Mouse (Mus musculus) 3T3-L1 (cell line): Measurements from ENCODE around the gene Nbea.
A peak's percentile ranks its signal among the peaks of the same experiment; 100 is the strongest.
"Not testable (repeated sequence)": the region's sequence is repeated elsewhere in the genome, so short reads cannot be mapped to it uniquely, and the experiment has no call there.

Experiments used
- DNase-seq: peaks from one replicate; pipeline ENCODE4 v3.0.0-alpha.2; 2015; ENCODE audit warnings: low read depth, low spot score

The Nbea gene

DNA sequence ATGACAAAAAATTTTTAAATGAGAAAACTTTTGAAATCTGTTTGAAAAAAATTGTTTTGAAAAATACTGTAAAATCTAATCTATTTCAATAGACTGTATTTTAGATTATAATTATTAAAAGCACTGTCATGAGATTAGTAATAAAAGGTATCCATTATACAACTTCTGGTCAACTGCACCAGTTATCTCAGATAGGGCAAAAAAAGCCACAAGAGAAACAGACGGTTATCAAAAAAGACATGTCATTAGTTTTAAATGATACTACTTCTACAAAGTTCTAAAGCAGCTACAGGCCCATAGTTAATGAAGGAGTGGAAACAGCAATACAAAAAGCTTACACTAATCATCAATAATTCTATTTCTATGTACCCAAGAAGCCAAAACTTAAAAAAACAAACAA lies 144.0 kb downstream of the Nbea start:
- DNase-seq: no peak

DNA sequence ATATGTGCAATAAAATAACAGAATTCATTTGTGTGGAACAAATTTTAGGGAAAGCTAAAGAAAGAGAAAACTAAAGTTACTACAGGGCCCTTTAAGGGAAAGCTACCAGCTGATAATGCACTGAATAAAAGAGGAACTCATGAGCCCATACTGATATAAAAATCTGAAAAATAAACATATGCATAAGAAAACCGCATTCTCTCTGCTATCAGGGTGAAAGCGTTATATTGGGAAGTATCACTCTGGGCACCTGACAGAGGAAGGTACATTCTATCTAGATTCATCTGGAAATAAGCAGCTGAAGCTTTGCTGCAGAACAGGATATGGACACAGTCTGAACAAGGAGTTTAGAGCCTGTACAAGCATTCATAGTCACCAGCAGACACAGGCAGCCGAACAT lies 148.9 kb downstream of the Nbea start:
- DNase-seq: no peak

DNA sequence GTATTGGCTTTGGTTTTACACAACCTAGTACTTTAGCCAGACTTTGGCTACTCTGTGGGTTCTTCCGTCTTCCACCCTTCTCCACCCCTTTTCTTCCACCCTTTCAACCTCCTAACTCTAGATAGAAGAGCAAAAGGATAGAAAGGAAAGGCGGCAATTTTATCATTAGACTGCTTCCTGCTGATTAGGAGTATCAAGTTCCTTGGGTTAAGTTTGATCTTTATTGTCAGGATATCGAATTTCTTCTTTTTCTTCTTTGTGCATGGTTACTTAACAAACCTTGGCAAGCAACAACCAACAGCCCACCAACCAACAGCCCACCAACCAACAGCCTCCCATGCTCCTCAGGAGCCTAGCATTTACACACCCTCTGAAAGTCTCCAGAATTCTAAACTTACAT lies 165.0 kb downstream of the Nbea start:
- no peak for DNase-seq

DNA sequence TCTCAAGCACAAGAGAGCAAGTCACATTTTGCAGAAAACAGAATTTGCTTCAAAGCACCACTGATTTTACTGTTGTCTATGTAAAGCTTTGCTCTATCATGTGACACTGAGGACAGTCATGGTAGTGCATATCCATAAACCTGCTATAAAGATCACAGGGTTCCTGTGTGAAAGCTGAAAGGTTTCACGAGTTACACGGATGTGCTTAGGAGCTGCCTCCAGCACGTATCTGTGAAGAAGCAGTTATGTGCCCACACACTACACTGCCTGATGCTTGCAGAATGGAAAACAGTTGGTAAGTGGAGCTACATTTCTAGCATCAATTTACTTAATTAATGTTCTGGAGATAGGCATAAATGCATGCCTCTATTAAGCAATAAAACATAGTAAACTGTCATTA lies 172.4 kb downstream of the Nbea start:
- no peak for DNase-seq

DNA sequence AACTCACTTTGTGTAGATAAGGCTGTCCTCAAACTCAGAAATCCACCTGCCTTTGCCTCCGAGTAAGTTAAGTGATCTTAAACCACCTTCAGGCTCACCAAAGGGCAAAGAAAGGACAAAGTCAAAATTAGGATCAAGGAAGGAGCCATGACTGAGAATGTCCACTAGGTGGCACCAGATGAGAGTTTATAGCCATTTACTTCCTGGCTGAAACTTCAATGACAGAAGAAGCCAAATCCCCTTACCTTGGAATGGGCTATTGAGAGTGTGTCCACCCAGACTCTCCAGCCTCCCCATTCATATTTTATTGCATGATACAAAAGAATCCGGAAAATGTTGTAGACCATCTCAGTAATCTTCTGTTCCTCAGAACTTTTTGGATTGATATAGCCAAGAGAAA lies 175.5 kb downstream of the Nbea start:
- DNase-seq: peak; percentile 80

DNA sequence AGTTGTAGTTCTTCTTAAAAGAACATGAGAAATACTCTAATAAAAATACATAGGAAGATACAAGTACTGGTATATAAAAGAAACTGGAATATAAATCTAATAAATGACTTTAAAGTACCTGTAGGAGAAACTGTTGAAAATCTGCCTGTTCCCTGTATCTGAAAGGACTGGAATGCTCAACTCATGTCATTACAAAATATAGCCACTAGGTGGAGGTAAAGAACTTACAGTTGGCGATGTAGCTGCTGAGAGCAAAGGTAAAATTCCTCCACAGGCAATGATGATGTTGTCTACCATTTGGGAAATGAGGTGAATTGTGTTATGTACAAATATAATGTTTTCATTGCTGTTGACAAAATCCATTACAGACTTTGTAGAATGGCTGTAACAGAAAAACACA lies 183.2 kb downstream of the Nbea start:
- DNase-seq: peak; percentile 85

DNA sequence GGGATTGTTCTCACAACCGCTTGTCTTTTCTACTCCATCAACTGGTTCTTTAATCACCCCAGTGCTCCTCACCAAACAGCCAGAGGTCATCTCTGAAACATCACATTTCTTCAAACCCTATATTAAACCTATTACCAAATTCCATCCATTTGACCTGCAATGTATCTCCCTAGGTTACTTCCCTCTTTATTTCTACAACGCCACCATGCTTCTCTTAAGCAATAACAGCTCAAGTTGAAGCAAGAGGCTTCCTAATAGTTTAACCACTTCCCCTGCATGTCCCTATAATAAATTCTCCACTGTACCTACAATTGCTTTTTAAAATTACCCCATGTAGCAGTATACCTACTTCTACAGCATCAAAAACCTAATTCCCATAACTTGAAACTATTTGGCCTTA lies 205.1 kb downstream of the Nbea start:
- no peak for DNase-seq

DNA sequence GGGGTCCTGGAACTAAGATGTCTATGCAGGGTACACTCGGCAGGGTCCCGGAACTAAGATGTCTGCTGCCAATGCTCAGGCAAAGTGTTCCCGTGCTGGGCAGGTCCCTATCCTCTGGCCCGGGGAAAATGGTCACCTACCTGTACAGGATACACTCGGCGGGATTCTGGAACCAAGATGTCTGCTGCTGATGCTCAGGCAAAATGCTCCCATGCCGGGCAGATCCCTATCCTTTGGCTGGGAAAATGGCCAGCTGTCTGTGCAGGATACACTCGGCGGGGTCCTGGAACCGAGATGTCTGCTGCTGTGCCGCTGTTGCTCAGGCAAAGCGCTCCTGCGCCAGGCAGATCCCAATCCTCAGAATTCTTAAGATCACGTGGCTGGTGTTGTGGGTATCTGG lies 206.5 kb downstream of the Nbea start:
- not testable (repeated sequence) for DNase-seq

DNA sequence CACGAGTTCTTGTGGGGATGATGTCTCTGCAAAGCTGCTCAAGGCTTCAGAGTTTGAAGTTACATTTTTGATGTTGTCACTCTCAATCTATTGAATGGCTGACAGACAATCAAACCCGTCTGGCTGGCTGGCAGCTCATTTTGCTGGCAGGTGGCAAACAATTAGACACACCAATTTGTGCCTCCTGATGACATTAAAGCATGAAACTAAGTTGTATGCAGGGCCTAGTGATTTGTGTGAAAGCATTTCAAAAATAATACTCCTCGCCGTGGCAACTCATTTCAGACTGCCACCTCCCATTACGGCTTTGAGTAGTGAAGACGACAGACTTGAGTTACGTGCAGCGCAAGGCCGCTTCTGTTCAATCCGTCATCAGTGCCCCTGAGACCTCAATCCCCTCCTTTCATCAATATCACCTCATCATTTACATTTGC lies 217.8 kb downstream of the Nbea start:
- DNase-seq: no peak

DNA sequence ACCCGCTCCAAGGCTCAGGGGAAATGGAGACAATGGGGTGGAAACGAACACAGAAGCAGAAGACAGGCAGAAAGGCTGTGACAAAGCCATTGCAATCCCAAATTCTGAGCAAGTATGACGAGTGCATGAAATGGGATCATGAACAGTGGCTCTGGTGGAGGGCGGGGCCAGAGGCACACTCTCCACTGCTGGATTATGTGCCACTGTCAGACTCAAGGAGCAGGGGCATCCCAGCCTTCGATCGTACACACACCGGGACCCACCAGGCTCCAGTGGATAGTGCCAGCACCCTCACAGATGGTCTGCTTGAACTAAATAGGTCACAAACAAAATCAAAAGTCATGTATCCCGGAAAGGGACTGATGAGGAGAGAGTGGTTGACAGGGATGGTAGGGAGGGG lies 220.5 kb downstream of the Nbea start:
- DNase-seq: no peak

DNA sequence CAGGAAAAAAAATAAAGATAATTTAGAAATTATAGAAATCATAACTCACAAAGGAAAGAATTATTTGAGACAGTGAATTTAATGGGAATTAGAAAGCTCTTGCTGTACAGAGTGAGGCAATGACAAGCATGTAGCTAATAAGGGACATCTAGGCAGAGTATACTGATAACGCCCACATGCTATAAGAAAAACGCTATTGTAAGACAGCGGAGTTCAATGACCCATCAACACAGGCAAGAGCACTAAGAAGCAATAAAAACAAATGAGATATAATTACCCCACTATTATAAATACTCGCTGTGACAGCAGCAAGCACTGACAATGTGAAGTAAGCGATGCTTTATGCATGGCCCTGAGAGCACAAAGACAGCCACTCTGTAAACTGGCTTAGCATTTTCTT lies 233.5 kb downstream of the Nbea start:
- DNase-seq: no peak

DNA sequence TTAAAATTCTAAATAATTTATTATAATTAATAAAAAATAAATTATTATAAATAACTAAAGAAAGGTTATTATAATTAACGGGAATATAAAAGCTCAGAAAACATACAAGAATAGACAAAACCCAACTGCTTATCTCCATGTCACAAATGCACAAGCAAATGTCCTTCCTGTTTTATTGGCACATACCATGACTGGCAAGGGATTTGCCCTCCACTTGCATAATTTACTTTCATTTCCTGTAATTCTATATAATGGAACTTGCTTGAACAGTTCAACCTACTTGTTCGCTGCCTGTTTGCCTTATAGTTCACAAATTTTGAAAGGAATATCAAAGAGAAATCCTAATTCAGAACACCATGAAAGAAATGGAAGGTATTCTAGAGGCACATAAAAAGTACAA lies 234.4 kb downstream of the Nbea start:
- DNase-seq: no peak

DNA sequence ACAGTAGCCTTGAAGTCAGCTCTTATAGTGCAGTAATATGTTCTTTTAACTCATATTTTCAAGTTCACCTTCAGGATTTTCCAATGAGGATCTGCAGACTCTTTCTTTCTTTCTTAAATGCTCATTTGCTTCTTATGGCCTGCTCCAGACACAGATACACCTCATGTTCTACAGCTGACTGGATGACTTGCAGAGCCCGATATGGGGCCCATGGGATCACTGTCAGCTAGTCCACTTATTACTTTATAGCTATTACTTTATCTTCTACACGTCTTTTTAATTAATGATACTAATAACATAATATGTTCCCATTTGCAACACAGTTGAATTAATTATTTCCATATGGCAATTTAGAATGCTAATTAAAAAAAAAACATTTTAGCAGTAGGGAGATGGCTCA lies 256.2 kb downstream of the Nbea start:
- no peak for DNase-seq

DNA sequence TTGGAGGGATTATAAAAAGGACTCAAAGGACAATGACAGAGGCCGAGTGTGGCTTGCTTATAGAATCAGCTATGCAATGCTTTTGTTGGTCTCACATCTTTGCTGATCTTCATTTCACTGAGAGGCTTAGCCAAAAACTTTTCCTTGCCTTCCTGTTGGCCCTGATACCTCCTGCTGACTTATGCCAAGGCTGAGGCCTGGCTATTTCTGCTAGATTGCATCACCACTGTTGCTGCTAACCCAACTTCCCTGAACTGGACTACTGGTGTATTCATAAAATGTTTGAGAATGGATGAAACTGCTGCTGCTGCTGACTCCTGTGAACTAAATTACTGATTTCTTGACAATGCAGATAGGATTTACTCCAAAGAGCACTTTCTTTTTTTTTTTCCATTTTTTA lies 274.2 kb downstream of the Nbea start:
- DNase-seq: peak; percentile 67

DNA sequence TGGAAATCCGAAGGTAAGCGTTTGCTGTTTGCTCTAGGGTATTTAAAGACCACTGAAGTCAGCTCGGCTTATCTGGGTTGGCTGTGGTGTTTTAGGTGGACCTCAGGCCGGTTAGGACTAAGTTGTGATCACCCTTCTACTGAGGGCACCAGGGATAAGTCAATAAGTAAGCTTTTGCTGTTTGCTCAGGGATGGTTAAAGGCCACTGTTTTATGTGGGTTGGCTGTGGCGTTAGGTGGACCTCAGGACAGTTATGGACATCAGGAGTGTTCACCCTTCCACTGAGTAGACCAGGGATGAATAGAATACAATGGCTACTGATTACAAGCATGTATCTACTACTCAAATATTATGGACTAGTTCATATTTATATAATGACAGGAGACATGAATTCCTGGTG lies 292.9 kb downstream of the Nbea start:
- no peak for DNase-seq

DNA sequence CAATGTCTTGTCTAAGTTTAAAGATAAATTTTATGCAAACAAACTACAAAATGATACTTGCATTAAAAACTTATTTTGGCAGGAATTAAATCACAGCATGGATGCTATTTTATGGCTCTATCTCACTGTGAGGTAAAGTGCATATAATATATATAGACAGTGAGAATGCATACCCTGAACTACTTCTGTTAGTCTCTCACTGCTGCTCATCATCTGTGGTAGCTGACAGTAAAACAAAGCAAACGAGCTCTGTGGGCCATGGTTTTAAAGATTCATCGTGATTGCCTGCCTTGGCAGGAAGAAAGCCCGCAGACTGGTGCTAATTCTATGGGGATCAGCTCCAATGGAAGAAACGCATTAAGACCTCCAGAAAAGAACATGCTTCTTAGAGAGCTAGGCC lies 294.3 kb downstream of the Nbea start:
- no peak for DNase-seq

DNA sequence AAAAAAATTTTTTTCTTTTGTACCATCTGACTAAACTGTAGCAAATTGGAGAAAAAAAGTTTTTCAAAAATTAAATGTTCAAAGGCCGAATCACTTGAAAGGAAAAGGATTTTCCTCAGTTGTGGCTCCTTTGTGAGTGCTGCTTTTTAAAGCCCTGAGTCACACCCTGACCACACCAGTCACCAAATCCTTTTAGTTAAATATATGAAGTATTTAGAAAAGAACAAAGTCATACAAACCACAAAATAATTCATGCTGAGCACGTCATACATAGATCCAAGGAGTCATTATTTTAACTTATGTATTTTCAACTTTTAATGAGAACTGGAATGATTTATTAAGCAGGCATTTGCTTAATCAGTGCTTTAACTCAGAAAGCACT lies 295.7 kb downstream of the Nbea start:
- DNase-seq: peak; percentile 31

DNA sequence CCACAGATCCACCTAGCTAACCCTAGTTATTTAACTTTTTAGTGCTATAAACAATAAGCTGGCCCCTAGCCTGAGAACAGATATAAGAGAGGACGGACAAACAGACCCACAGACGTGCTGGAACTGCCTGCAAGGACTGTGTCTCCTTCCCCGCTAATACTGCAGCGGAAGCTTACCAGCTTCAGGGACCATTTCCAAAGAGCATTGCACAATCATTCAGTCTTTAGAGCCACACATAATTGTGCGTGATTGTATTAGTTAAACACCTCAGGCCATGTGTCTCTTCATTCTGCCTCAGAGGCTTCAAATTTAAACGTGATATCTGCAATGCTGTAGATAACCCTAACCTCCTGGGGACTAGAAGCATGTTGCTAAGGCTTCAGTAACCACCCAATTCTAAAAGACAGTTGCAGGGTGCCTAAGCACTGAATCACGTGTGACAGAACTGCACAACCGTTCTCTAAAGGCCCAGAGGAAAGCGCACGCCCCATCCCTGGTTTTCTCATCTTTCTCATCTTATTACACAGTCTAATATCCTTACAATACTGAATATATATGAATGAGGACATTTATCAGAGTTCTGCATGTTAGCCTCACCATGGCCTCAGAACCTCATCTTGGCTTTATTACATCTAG lies 296.2 kb downstream of the Nbea start:
- DNase-seq: no peak

DNA sequence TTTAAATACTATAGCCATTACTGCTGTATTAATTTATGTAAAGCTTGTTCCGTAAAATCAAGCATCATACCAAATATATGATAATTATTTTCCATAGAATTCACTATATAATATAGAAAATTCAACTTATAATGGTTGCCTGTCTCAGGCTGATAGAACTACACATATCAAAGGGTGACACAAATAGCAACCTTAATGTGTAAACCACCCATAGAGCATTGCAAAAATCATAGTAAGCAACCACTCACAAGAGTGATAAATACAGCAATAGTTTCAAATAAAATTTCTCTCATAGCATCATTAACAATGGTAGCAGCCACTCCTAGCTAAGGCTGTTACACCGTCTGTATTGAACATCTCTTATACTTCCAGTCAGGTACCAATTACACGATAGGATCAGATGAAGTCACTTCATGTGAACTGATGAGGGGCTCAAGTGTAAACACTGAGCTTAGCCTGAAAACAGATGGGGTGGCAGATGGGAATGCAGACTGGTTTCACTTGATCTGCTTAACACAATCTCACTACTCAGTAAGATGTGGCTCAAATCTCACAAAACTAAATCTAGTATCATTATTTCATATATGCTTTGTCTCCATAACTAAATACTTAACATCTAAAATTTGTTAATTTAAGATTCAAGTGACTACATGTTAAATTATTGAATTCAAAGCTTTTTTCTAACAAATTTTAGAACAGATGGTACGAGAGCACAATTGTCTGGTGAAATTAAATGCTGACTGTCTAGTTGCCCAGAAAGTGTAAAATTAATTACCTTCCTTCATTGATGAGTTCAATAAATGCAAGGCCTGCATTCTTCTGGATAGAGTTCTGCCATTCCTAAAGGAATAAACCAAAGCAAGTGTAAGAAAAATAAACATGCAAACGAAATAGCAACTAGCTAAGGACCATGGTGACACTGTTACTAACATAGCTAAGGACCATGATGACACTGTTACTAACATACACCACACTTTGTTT lies 310.3 kb downstream of the Nbea start:
- no peak for DNase-seq

DNA sequence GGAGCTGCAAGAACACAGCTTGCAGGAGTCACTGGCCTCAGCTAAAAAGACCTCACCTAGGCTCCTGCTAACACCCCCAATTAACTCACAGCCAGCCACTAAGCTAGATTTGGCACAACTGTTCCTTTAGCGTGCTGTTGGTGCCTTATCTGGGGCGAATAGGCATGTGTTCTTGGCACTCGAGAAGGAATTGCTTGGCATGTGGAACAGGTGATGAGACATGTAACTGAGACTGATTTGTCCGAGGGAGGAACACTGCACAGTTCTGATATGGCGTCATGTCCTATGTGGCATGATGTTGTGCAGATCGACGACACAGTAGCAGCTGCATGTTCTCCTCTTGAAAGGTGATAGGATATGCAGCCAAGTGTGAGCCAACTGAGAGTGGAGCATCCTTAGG lies 331.0 kb downstream of the Nbea start:
- no peak for DNase-seq

DNA sequence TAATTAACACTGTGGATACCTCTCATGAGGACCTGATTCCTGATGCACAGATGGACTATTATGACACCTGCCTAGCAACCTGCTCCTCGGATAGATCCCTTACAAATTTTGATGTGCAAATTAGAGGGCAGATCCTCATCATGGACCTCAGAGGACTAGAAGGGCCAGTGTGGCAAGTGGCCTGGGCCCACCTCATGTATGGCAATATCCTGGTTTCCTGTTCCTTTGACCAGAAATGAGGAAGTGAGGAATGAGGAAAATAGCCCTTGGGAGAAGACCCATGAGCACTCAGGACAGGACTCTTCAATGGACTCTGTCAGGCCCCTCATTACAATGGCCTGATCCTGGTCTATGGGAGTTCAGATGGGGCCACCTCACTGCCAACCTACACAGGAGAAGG lies 336.4 kb downstream of the Nbea start:
- DNase-seq: no peak

DNA sequence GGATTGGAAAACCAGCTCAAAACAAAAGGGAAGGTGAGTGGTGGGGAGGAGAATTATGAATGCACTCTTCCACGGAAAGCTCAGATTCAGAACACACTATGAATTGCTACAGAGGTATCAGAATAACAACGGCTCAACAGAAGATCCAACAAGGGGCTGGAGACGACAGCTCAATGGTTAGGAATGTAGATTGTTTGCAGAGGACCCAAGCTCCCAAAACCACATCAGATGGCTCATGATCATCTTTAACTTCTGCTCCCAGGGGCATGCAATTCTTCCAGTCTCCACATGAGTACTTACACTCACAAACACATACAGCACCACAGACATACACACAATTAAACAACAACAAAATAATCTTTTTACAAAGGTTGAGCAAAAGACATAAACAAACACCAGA lies 346.3 kb downstream of the Nbea start:
- peak; percentile 79 for DNase-seq

DNA sequence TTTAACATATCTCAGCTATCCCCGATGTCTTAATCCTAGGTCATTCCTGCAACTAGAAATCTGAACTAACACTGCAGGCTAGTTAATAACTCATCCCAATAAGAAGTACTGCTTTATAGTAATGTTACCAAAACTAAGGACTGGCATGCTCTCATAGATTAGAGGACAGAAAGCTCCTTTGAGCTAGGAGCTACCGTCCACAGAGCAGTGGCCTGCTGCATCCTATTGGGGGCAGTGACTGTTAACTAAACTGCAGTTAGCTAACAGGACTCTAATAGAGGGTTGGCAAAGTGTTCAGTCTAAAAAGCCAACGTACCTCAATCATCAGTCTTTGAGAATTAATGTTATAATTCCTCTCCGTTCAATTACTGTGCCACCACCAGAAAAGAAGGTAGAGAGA lies 348.3 kb downstream of the Nbea start:
- no peak for DNase-seq
